Mouse (Mus musculus): ENCODE measurements around the gene Grin3b. TPM values are rescaled to one million over a fixed set of nuclear protein-coding genes. Genes with fewer than 3 reads are reported as not detected.

Gene Grin3b
- polyA plus RNA-seq, 1 experiment from 2014 or later = 0.65 TPM

DNA sequence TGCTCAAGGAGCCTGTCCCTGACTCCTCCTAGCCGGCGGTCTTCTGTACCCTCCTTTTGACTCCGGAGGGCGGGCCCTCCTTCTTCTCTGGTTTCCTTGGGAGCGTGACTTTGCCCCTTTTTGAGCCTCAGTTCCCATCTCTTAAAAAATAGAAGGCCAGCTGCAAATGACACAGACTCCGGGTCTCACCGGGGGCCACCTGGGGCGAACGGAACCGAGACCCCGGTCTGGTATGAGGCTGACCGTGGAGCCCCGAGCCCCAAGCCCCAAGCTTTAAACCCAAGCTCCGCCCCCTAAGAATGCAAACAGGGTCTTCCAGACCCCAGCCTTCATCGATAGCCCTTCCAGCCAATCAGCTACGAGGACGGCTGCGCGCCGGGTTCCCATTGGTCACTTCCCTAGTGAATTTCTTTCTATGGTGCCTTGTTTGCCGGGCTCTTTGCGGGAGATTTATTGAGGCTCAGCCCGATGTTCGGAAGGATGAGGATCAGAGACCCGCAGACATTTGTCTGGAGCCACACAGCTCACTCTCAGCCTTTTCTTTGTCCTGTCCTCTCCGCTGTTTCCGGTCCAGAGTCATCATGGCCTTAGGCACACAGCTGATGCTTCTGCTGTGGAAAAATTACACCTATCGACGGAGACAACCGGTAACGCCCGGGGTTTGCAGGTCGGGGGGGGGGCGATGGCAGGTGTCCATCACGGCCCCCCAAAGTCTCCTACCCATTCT, 26.7 kb downstream of the Grin3b start:
- peak overlapping the region; percentile 80 for H3K27ac ChIP-seq
- peak; percentile 60 for ATAC-seq (ENCODE audit: low FRiP score)

DNA sequence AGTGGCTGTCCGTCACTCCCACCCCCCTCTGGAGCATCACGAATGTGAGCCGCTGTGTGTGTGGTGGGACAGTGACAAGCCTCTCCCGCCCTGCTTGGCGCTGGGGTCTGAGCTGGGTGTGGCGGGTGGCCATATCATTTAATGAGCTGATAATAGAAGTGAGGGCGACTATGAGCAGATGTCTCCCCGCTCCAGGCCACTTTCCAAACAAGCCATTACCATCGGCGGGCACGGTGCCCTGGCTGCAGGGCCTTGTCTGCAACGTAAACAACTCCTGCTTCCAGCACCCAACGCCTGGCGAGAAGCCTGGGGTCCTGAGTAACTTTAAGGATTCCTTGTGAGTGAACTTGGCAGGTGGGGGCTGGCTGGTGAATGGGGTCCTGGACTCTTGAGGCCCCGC, 27.3 kb downstream of the Grin3b start:
- peak; percentile 36 for ATAC-seq (ENCODE audit: low FRiP score)
- peaks cover 49% of the 10 kb centered on the region for H3K27me3 ChIP-seq
- peak overlapping the region; percentile 46 for H3K4me3 ChIP-seq
- no peaks in the 10 kb centered on the region for H3K9me3 ChIP-seq
- peak overlapping the region; percentile 63 for H3K9ac ChIP-seq
- peak overlapping the region; percentile 80 for H3K27ac ChIP-seq
- 0 out of 2 replicates have a peak, but pooled peaks cover 3% of the 10 kb centered on the region for H3K36me3 ChIP-seq
- H3K4me1 ChIP-seq (replicated peaks) = peaks cover 27% of the 10 kb centered on the region
- peak overlapping the region; percentile 73 for H3K4me2 ChIP-seq
- 6% methylated on average over 15 of the region's 15 CpGs for WGBS

More for the DNA sequence above, 26.7 kb downstream of the Grin3b start:
- WGBS = under 1% methylated on average over 35 of the region's 35 CpGs
- peak overlapping the region; percentile 73 for H3K4me2 ChIP-seq
- no peaks in the 10 kb centered on the region for H3K9me3 ChIP-seq
- peaks cover 43% of the 10 kb centered on the region for H3K27me3 ChIP-seq
- peak overlapping the region; percentile 46 for H3K4me3 ChIP-seq
- H3K9ac ChIP-seq = peak overlapping the region; percentile 63
- 0 out of 2 replicates have a peak, but pooled peaks cover 3% of the 10 kb centered on the region for H3K36me3 ChIP-seq
- peaks cover 25% of the 10 kb centered on the region for H3K4me1 ChIP-seq (replicated peaks)

DNA sequence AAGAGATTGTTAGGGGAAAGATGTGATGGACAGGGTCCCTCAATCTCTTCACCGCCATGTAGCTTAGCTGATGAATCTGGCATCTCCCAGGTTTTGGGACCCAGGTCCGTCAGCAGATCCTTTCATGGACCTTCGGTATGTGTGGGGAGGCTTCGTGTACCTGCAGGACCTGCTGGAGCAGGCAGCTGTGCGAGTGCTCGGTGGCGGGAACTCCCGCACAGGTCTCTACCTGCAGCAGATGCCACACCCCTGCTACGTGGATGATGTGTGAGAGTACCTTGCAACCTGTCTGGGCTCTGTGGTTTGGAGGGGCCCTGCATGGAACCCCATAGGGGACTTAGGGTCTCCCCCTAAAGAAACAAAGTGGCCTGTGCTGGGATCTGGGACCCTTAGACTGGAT, 31.4 kb downstream of the Grin3b start:
- no peaks in the 10 kb centered on the region for H3K9me3 ChIP-seq
- H3K27me3 ChIP-seq = peaks cover 70% of the 10 kb centered on the region
- H3K4me2 ChIP-seq = no peak overlapping the region
- H3K36me3 ChIP-seq = 0 out of 2 replicates have a peak, but pooled peaks cover 3% of the 10 kb centered on the region
- H3K9ac ChIP-seq = no peak overlapping the region
- 74% methylated on average over 9 of the region's 9 CpGs for WGBS
- peaks cover 24% of the 10 kb centered on the region for H3K4me1 ChIP-seq (replicated peaks)
- no peak overlapping the region for H3K27ac ChIP-seq
- no peak overlapping the region for H3K4me3 ChIP-seq
- ATAC-seq (ENCODE audit: low FRiP score) = no peak

DNA sequence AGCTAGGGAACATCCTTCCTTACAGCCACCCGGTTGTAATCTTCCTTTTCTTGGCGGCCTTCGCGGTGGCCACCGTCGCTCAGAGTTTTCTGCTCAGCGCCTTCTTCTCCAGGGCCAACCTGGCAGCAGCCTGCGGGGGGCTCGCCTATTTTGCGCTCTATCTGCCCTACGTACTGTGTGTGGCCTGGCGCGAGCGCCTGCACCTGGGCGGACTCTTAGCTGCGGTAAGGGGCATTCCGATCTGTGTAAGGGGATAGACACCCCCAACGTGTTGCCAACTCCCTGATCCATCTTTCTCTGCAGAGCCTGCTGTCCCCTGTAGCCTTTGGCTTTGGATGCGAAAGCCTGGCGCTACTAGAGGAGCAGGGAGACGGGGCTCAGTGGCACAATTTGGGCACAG, 32.3 kb downstream of the Grin3b start:
- WGBS = 26% methylated on average over 21 of the region's 21 CpGs
- H3K27ac ChIP-seq = no peak overlapping the region

DNA sequence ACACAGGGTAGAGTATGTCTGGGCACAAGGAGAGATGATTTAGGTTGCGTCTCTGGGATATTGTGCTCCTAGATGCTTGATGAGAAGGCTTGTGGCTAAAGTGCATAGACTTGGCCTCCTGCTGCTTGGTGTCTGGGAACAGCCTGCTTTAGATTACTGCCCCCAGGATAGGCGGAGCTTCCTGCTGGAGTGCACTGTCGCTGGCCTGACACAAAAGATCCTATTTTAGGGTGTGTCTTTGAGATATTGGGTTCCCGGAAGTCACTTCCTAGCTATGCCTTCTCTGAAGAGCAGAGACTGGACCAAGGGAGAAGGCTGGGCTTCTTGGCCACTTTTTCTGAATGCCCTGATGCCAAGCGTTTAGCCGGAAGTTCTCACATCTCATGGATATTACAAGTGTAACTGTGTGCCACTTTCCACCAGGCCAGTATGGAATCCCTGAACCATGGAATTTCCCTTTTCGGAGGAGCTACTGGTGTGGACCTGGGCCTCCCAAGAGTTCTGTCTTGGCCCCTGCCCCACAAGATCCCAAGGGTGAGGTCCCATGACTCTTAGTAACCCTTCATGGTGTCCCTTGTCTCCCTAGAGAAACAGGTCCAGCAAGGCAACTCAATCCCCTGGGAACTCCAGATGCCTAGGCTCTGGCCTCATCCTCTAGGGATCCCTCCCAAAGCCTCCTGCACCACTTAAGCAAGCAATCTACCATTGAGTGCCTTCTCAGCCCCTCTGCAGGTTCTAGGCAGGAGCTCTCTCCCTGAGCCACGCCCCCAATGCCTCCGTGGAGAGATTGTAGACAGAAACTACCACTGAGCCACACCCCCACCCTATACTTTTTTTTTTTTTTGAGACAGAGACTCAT, 33.1 kb downstream of the Grin3b start:
- no peak for ATAC-seq (ENCODE audit: low FRiP score)
- no peak overlapping the region for H3K27ac ChIP-seq
- H3K4me1 ChIP-seq (replicated peaks) = peaks cover 8% of the 10 kb centered on the region
- peaks cover 13% of the 10 kb centered on the region for H3K36me3 ChIP-seq
- peaks cover 64% of the 10 kb centered on the region for H3K27me3 ChIP-seq
- no peak overlapping the region for H3K9ac ChIP-seq
- WGBS = 64% methylated on average over 9 of the region's 9 CpGs
- H3K4me2 ChIP-seq = no peak overlapping the region
- no peak overlapping the region for H3K4me3 ChIP-seq
- H3K9me3 ChIP-seq = no peaks in the 10 kb centered on the region

More for the DNA sequence above, 32.3 kb downstream of the Grin3b start:
- no peak for ATAC-seq (ENCODE audit: low FRiP score)
- Histone ChIP-seq H3K4me1 (replicated peaks) (peaks cover 16% of the 10 kb centered on the region), H3K9ac (no peak overlapping the region), H3K4me2 (no peak overlapping the region), H3K9me3 (no peaks in the 10 kb centered on the region), H3K4me3 (no peak overlapping the region), H3K27me3 (peaks cover 70% of the 10 kb centered on the region), H3K36me3 (peaks cover 6% of the 10 kb centered on the region)

DNA sequence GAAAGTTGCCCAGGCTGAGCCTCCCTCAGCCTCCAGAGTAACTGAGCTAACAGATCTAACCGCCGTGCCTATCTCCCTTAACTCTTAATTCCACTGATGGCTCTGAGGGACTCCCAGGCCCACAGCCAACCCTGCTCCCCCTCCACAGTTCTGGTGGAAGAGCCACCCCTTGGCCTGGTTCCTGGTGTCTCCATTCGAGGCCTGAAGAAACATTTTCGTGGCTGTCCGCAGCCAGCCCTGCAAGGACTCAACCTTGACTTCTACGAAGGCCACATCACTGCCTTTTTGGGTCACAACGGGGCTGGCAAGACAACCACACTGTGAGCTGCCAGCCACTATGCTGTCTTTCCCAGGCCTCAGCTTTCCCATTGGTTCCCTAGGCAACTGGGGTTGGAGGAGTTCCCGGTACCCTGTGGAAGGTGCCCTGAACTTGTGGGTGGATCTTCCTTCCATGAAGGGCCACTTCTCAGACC, 33.8 kb downstream of the Grin3b start:
- WGBS = 92% methylated on average over 8 of the region's 8 CpGs

DNA sequence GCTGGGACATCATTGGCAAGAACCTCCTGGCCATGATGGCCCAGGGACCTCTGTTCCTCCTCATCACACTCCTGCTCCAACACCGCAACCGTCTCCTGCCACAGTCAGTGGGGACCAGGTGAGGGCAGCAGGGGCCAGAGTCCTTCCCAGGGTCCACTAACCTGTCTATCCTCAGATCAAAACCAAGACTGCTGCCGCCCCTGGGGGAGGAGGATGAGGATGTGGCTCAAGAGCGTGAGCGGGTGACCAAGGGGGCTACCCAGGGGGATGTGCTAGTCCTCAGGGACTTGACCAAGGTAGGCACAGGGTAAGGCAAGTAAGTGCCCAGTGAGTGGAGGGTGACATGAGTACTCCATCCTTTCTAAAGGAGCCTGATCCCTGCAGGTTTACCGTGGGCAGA, 41.2 kb downstream of the Grin3b start:
- no peaks in the 10 kb centered on the region for H3K4me1 ChIP-seq (replicated peaks)
- no peak overlapping the region for H3K4me3 ChIP-seq
- no peak overlapping the region for H3K27ac ChIP-seq
- peaks cover 26% of the 10 kb centered on the region for H3K9me3 ChIP-seq
- H3K36me3 ChIP-seq = peaks cover 66% of the 10 kb centered on the region
- H3K4me2 ChIP-seq = no peak overlapping the region
- WGBS = 91% methylated on average over 6 of the region's 6 CpGs
- no peak for ATAC-seq (ENCODE audit: low FRiP score)
- no peak overlapping the region for H3K9ac ChIP-seq
- H3K27me3 ChIP-seq = peaks cover 60% of the 10 kb centered on the region

More for the DNA sequence above, 33.8 kb downstream of the Grin3b start:
- H3K27ac ChIP-seq = no peak overlapping the region
- peaks cover 57% of the 10 kb centered on the region for H3K27me3 ChIP-seq
- H3K4me2 ChIP-seq = no peak overlapping the region
- ATAC-seq (ENCODE audit: low FRiP score) = no peak
- H3K36me3 ChIP-seq = peaks cover 20% of the 10 kb centered on the region
- no peak overlapping the region for H3K9ac ChIP-seq
- H3K4me1 ChIP-seq (replicated peaks) = peaks cover 7% of the 10 kb centered on the region; the same call in 1 of the 2 replicates
- no peak overlapping the region for H3K4me3 ChIP-seq
- H3K9me3 ChIP-seq = 0 out of 2 replicates have a peak, but pooled peaks cover 2% of the 10 kb centered on the region

DNA sequence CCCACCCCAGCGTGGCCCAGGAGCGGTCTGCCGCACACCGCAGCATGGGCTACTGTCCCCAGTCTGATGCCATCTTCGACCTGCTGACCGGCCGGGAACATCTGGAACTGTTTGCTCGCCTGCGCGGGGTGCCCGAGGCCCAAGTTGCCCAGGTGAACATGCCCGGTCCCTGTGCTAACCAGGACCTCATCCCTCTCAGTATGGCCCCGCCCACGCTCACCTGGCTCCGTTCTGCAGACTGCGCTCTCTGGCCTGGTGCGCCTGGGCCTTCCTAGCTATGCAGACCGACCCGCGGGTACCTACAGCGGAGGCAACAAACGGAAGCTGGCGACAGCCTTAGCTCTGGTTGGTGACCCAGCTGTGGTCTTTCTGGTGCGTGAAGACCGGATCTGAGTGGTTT, 43.1 kb downstream of the Grin3b start:
- no peaks in the 10 kb centered on the region for H3K4me1 ChIP-seq (replicated peaks)
- H3K27me3 ChIP-seq = peaks cover 73% of the 10 kb centered on the region
- H3K36me3 ChIP-seq = peaks cover 55% of the 10 kb centered on the region
- H3K9ac ChIP-seq = no peak overlapping the region
- H3K4me3 ChIP-seq = no peak overlapping the region
- H3K27ac ChIP-seq = no peak overlapping the region
- no peak for ATAC-seq (ENCODE audit: low FRiP score)
- no peak overlapping the region for H3K4me2 ChIP-seq
- H3K9me3 ChIP-seq = peaks cover 26% of the 10 kb centered on the region
- WGBS = 36% methylated on average over 25 of the region's 25 CpGs

DNA sequence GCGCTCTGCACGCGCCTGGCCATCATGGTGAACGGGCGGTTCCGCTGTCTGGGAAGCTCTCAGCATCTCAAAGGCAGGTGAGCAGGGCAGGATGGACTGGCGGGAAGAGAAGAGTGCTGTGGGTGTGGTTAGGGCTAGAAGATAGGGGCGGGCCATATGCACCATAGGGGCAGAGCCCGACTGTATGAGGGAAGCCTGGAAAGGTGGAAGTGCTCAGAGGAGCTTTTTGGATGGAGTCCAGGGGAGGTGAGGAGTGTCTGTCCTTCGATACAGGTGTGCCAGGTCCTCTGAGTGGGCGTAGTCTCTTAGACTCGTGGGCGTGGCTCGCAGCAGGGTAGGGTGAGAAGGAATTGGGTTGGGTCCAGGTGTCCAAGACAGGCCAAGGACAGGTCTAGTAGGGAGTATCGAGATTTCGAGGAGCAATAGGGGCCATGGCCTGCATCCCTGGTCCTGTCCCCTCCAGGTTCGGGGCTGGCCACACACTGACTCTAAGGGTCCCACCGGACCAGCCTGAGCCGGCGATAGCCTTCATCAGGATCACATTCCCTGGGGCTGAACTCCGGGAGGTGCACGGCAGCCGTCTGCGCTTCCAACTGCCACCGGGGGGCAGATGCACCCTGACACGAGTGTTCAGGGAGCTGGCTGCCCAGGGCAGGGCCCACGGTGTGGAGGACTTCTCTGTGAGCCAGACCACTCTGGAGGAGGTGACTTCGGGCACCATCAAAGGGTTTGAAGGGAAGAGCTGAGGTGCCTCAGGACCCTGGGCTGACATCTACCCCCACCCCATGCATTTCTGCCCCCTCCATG, 44.2 kb downstream of the Grin3b start:
- Histone ChIP-seq H3K9me3 (peaks cover 22% of the 10 kb centered on the region), H3K27me3 (peaks cover 83% of the 10 kb centered on the region), H3K9ac (no peak overlapping the region), H3K4me1 (replicated peaks) (0 out of 2 replicates have a peak, but pooled peaks cover 3% of the 10 kb centered on the region), H3K36me3 (peaks cover 45% of the 10 kb centered on the region), H3K4me3 (no peak overlapping the region), H3K27ac (no peak overlapping the region), H3K4me2 (no peak overlapping the region)
- no peak for ATAC-seq (ENCODE audit: low FRiP score)
- WGBS = 26% methylated on average over 28 of the region's 28 CpGs

DNA sequence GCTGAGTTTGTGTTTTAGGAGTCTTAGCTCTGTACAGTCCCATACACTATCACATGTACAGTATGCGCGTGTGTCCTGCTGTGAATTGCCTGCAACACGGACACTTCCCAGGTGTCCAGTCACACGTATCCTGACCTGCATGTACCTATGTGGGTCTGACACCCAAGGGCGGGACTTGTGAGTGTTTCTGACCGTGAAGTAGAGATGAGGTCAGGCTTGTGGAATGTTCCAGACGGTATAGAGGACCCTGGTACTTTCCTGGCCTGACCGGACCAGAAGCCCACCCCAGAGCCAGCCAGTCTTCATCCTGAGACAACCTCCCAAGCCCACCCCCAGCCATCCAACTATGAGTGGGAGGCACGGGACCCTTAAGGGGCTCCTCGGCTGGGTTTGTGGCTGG, 45.1 kb downstream of the Grin3b start:
- Histone ChIP-seq H3K4me1 (replicated peaks) (0 out of 2 replicates have a peak, but pooled peaks cover 6% of the 10 kb centered on the region), H3K4me3 (no peak overlapping the region), H3K9ac (no peak overlapping the region), H3K27ac (no peak overlapping the region), H3K27me3 (peaks cover 92% of the 10 kb centered on the region), H3K36me3 (peaks cover 36% of the 10 kb centered on the region), H3K9me3 (peaks cover 13% of the 10 kb centered on the region), H3K4me2 (no peak overlapping the region)
- WGBS = 81% methylated on average over 10 of the region's 10 CpGs
- ATAC-seq (ENCODE audit: low FRiP score) = no peak

DNA sequence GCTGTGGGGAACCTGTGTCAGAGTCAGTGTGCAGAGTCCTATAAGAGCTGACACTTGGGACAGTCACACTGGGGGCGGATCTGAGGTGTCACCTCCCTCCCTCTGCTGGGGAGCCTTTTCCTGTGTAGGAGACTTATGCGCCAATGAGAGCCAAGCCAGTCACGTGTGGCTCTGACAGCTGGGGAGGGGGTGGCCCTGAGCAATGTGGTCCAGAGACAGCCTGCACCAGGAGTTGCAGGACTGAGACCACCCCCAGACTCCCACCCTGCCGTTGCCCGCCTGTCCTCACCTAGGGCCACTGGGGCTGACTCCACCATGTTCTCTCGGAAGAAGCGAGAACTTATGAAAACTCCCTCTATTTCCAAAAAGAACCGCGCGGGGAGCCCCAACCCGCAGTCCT, 46.0 kb downstream of the Grin3b start, which contains the start of gene Arhgap45:
Gene Arhgap45 (plus strand): TSS at position 143 of the 400 bp plus-strand sequence.
- peaks cover 4% of the 10 kb centered on the region; the same call in 1 of the 2 replicates for H3K9me3 ChIP-seq
- no peak within 1 kb of the TSS; the same call in 1 of the 2 replicates for H3K9ac ChIP-seq
- H3K4me2 ChIP-seq = no peak within 1 kb of the TSS
- H3K4me3 ChIP-seq = no peak within 1 kb of the TSS
- 0 out of 2 replicates have a peak, but pooled peaks cover 6% of the 10 kb centered on the region for H3K4me1 ChIP-seq (replicated peaks)
- peaks cover 95% of the 10 kb centered on the region for H3K27me3 ChIP-seq
- H3K36me3 ChIP-seq = peaks cover 26% of the 10 kb centered on the region
- no peak within 1 kb of the TSS for H3K27ac ChIP-seq
- no peak for ATAC-seq (ENCODE audit: low FRiP score)
- WGBS = 73% methylated on average over 11 of the region's 11 CpGs

Data from hindbrain, embryonic 13.5 days (tissue).